Mouse (Mus musculus) frontal cortex, postnatal 25 days (tissue): ENCODE data around the gene Lef1.

Source experiments
- DNase-seq, 2 experiments: peaks; one replicate each; pipeline ENCODE4 v3.0.0; 2022; ENCODE audit warnings: low spot score in 2 of 2

Gene Lef1

GRCm38 (mm10) chr3:131139345-131140090 is 29.2 kb downstream of the Lef1 start:
- DNase-seq = no peak

DNA sequence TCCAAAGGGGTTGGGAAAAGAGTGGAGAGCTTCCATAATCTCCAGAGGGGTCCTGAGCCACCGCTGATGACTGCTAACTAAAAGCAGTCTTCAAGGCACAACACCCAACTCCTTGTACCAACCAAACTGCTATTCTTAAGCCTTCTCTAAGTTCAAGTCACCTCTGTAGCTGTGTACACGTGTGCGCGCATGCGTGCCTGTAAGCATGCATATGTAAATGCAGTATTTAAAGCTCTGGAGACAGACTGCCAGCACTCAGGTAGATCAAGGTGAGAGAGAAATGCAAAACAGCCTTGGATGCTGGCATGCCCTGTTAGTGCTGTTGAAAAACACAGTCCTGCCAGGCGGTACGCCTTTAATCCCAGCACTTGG is 29.8 kb downstream of the Lef1 start:
- no peak for DNase-seq

- DNase-seq = no peak
Measured at GRCm38 (mm10) chr3:131141546-131141945, 31.3 kb downstream of the Lef1 start.

- DNase-seq = no peak
Measured at GRCm38 (mm10) chr3:131144250-131144649, 34.0 kb downstream of the Lef1 start.

DNA sequence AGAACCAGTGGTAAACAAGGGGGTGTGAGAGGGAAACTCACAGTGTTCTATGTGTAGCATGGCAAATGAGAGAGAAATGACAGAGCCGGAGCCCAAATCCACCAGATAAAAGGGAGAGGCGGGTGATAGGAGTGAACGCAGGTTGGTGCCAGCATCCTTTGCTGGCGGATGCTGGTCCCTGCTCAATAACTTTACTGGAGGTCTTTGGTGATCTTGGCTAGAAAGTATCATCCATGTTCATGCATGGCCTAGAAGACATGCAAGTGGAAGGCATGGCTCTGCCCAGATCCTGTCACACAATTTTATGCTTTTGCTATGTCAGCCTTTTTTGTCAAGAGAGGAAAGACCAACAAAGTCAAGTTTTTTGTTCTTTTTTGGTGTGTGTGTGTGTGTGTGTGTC is 42.6 kb downstream of the Lef1 start:
- DNase-seq = no peak

- DNase-seq = no peak
Measured at GRCm38 (mm10) chr3:131153896-131154295, 43.6 kb downstream of the Lef1 start.

- DNase-seq = no peak
Measured at GRCm38 (mm10) chr3:131154576-131154975, 44.3 kb downstream of the Lef1 start.

DNA sequence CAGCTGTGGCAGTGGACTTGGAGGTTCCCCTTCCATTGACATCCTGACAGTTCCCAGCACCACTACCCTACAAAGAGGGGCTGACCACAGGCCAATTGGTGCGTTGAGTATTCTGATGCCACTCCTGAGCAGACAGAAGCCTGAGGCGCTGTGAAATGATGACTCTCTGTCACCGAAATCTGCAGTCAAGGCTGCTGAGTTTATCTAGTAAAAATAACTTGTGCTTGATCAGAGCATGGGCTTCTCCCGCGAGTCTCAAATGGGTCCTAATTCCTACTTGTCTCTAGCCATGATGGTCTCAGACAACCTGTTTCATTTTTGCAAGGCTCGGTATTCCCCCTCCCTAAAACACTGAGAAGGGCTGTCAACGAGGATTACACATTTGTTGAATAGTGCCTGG is 44.8 kb downstream of the Lef1 start:
- DNase-seq = no peak

- no peak for DNase-seq
Measured at GRCm38 (mm10) chr3:131155657-131156056, 45.4 kb downstream of the Lef1 start.

GRCm38 (mm10) chr3:131156377-131156776 is 46.1 kb downstream of the Lef1 start:
- DNase-seq = no peak

- DNase-seq = no peak
Measured at GRCm38 (mm10) chr3:131157471-131157870, 47.2 kb downstream of the Lef1 start.

DNA sequence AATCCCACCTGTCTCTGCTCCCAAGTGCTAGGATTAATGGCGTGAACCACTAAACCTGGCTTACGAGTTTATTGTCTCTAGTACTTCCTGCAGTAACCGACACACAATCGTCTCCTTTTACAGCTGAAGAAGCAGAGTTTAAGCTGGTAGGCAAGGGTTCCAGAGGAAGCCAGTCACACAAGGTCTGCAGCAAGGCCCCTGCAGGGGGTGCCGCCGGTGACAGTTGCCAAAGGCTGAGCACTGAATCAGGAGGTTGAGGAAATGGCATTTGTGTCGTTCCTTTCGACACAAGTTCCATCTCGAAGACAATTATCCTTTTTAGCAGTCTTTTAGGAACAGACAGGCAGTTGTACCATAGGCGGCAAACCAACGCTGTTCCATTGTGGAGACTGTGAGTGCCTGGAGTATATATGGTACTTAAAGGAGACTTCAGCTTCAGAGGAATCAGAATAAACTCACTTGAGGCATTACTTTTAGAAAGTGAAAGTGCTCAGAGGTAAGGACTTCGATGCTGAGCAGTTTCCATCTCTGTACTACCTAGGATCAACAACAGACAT is 49.0 kb downstream of the Lef1 start:
- DNase-seq = no peak

- no peak for DNase-seq
Measured at GRCm38 (mm10) chr3:131159881-131160615, 49.8 kb downstream of the Lef1 start.

DNA sequence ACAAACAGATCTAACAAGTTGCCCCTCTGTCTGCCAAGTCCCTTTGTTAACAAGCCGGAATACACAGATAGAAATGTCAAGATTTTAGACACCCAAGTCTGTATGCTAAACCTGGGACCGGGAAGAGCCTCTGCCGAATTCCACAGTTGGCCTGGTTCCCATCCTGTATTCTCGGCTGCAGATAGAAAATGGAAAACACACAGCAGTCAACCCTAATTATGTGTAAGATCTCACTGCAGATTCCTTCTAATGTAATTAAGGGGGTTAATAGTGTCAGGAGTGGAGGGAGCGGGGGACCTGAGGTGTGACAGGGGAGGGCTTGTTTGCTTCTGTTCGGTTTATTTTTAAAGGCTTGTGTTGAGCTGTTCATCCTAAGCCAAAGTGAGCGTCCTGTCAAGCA is 50.6 kb downstream of the Lef1 start:
- no peak for DNase-seq

DNA sequence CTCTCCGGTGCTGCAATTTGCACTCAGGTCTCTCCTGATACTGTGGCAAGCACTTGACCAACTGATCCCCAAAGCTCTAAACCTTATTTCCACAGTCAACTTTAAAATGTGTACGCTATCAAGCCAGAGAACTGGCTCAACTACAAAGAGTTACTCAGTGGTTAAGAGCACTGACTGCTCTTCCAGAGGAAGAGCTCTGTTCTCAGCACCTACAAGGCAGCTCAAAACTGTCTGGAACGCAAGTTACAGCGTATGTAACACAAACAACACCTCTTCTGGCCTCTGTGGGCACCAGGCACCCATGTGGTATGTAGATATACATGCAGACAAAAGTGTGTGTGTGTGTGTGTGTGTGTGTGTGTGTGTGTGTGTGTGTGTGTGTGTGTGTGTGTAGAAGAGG is 57.5 kb downstream of the Lef1 start:
- DNase-seq = no peak

DNA sequence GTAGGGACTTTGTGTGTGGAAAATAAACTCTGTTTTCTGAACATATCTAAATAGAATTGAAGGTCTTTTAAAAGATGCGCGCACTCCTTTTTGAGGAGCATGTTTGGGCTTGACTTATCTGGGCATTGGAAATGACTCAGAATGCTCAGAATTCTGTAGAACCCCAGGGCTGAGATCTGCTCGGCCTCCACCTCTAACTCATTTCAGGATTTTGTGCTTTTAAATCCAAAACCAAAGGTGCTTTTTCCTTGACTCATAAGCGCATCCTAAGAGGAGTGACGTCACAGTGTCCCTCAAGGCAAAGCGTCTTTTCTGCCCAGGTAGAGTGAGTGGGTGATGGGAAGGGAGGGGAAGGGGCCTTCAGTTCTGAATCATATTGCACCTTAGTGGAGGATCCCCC is 58.9 kb downstream of the Lef1 start:
- no peak for DNase-seq

DNA sequence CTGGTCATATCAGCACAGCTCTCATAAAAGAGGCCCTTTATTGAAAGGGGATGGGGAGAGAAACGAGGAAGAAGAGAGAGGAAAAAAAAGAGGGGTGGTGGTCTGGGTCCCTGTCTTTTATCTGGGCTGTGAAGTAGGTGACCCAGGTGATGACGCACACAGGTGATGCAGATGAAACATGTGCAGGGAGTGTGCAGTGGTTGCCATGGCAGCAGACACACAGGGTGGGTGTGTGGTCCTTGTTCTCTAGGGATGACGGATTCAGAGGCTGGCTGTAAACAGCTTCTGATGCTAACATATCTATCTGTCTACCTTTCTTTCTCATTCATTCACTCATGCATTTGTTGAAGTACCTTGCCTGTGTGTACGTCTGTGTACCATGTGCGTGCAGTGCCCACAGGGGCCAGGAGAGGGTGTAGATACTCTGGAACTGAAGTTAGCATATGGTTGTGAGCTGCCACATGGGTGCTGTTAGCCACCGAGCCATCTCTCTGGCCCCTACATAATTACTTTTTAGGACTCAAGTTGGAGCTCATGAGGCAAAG is 59.9 kb downstream of the Lef1 start:
- no peak for DNase-seq

GRCm38 (mm10) chr3:131171292-131171960 is 61.2 kb downstream of the Lef1 start:
- no peak for DNase-seq

DNA sequence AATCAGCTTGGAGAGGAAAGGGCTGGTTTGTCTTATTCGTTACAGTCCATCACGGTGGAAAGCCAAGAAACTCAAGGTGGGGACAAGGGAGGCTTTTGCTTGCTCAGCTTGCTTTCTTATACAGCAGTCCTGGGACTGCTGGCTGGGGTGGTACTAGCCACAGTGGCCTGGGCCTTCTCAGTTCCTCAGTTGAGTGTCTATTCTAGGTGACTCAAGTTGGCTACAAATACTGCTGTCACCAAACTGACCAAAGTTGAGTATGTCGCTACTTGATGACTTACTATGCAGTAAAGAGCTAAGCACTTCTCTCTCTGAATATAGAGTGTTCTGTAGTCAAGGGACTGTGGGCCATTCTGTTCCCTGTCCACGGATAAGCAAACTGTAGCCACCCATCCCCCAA is 62.0 kb downstream of the Lef1 start:
- DNase-seq = no peak

GRCm38 (mm10) chr3:131181006-131181405 is 70.7 kb downstream of the Lef1 start:
- no peak for DNase-seq

GRCm38 (mm10) chr3:131182158-131182557 is 71.9 kb downstream of the Lef1 start:
- no peak for DNase-seq

- no peak for DNase-seq
Measured at GRCm38 (mm10) chr3:131186193-131186592, 75.9 kb downstream of the Lef1 start.
